Mouse (Mus musculus): ENCODE measurements around the gene Sema3g.

DNA sequence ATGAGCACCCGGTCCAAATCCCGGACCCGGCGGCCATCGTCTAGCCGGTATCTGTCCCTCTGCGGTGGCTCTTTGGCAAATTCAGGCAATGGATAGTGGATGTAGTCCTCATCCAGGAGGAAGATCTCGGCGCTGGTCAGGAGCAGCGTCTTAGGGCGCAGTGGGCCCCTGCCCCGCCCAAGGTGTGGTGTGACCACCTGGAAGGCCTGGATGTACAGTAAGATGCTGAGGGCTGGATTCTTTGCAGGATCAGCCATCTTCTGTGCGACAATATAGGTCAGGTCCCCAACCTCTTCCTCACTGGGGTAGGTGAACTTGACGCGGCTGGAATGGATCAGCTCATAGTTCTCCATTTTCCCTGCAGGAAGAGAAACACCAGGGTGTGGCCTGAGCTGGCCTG lies 45.8 kb upstream of the Sema3g start:
- TF ChIP-seq EP300 (IDR thresholded peaks at IDR 0.05): no peak
- no peak for TF ChIP-seq CTCF (IDR thresholded peaks at IDR 0.05)
